Comparison of ENCODE assay signal across 17 mouse cellular contexts in genomic region chr1:39497748-39498147, GRCm38 (mm10). TPM values are rescaled to one million over a fixed set of nuclear protein-coding genes. Genes with fewer than 3 reads are reported as not detected.
A peak's percentile ranks its signal among the peaks of the same experiment; 100 is the strongest.
DNase-seq lines count a peak whose midpoint lies in the region; ATAC-seq and TF ChIP-seq lines count a peak whose summit lies in the region.
"Had no signal": no experiment of that assay in that cellular context is flagged by ENCODE, and none has a peak within 500 bp of the region (broad histone marks: within the 10 kb centered on the region; RNA-seq: fewer than 3 reads in every experiment).

No protein-coding gene starts in this region.

- no peak overlapping the region for H3K9ac ChIP-seq in MEL (ENCODE audit: control insufficient read depth, low read depth, low read length, poor library complexity, severe bottlenecking)
- H3K9ac ChIP-seq: forebrain, embryonic 15.5 days; hindbrain, embryonic 13.5 days; midbrain, embryonic 12.5 days had no signal

- TF ChIP-seq CTCF in layer of hippocampus, adult 2 months (conservative IDR thresholded peaks at IDR 0.05) = peak; percentile 49
- peak; percentile 50; the same call in 1 of the 2 replicates for TF ChIP-seq CTCF in testis, adult 2 months (IDR thresholded peaks at IDR 0.05; ENCODE audit: control insufficient read depth, insufficient read depth, insufficient replicate concordance, low read depth, low read length)
- TF ChIP-seq CTCF in MEL (IDR thresholded peaks at IDR 0.05 in 2 of 3, conservative IDR thresholded peaks at IDR 0.05 in 1 of 3; ENCODE audit: control insufficient read depth in 1 of 3, insufficient read depth in 1 of 3, low read depth in 2 of 3, low read length in 3 of 3, poor library complexity in 1 of 3, severe bottlenecking in 1 of 3) = peak; percentile 49 to 56 (median 51)

- H3K4me1 ChIP-seq in testis, adult 2 months (ENCODE audit: control insufficient read depth, insufficient read depth, low read length) = no peaks in the 10 kb centered on the region; the same call in 1 of the 2 replicates
- no peaks in the 10 kb centered on the region; a peak in 2 of 4 replicates for H3K4me1 ChIP-seq in MEL (ENCODE audit: control insufficient read depth in 1 of 2, insufficient read depth in 2 of 2, low read length in 2 of 2)
- H3K4me1 ChIP-seq: forebrain, embryonic 15.5 days; hindbrain, embryonic 13.5 days; midbrain, embryonic 12.5 days had no signal

- H3K79me2 ChIP-seq in MEL (ENCODE audit: control insufficient read depth, insufficient read depth, low read length, poor library complexity) = no peaks in the 10 kb centered on the region

- no peak for TF ChIP-seq EP300 in MEL (IDR thresholded peaks at IDR 0.05; ENCODE audit: low read depth in 1 of 2, low read length in 2 of 2)

- no peaks in the 10 kb centered on the region for H3K9me3 ChIP-seq in MEL (replicated peaks; ENCODE audit: insufficient read depth, low read length)
- H3K9me3 ChIP-seq: forebrain, embryonic 15.5 days; midbrain, embryonic 12.5 days had no signal

- peak; percentile 20 for TF ChIP-seq RAD21 in MEL (IDR thresholded peaks at IDR 0.05; ENCODE audit: low read depth, low read length)

- H3K27me3 ChIP-seq in testis, adult 2 months (ENCODE audit: control insufficient read depth, insufficient read depth, low read length) = no peaks in the 10 kb centered on the region
- H3K27me3 ChIP-seq in MEL (ENCODE audit: control insufficient read depth in 1 of 2, insufficient read depth in 2 of 2, low read length in 2 of 2) = peaks cover 2% of the 10 kb centered on the region in 2 experiments; a peak in 3 of 4 replicates
- H3K27me3 ChIP-seq: forebrain, embryonic 15.5 days; hindbrain, embryonic 13.5 days had no signal

- no peak overlapping the region for H3K27ac ChIP-seq in layer of hippocampus, adult 2 months
- no peak overlapping the region for H3K27ac ChIP-seq in testis, adult 2 months (ENCODE audit: control insufficient read depth, insufficient read depth, low read depth, low read length)
- no peak overlapping the region for H3K27ac ChIP-seq in MEL (ENCODE audit: control insufficient read depth, low read depth, low read length)
- H3K27ac ChIP-seq: forebrain, embryonic 15.5 days; hindbrain, embryonic 13.5 days; midbrain, embryonic 12.5 days had no signal

- no peaks in the 10 kb centered on the region for H3K36me3 ChIP-seq in testis, adult 2 months (ENCODE audit: control insufficient read depth, insufficient read depth, low read length)
- peaks cover 0 to 3% of the 10 kb centered on the region in 2 experiments; a peak in 2 of 4 replicates for H3K36me3 ChIP-seq in MEL (ENCODE audit: control insufficient read depth in 1 of 2, insufficient read depth in 2 of 2, low read length in 2 of 2)
- H3K36me3 ChIP-seq: forebrain, embryonic 15.5 days; hindbrain, embryonic 13.5 days; midbrain, embryonic 12.5 days had no signal

- DNase-seq in layer of hippocampus, adult 2 months (ENCODE audit: low spot score in 2 of 2) = no peak
- no peak for DNase-seq in layer of hippocampus, adult 18-20 months (ENCODE audit: low spot score in 2 of 2)
- no peak for DNase-seq in testis, postnatal 10 days (ENCODE audit: low spot score)
- DNase-seq in MEL (ENCODE audit: low read depth, low spot score) = no peak
- DNase-seq in embryo, embryonic 10 days (ENCODE audit: low spot score) = no peak
- DNase-seq: adrenal gland, postnatal 10 days; cerebellum, postnatal 14 days; kidney, adult 18-20 months; lung, postnatal 36 days; right cerebral cortex, adult 18-20 months had no signal

- no peak for TF ChIP-seq POLR2A in testis, adult 2 months (IDR thresholded peaks at IDR 0.05; ENCODE audit: control insufficient read depth, low read depth, low read length)
- TF ChIP-seq POLR2A in MEL (IDR thresholded peaks at IDR 0.05; ENCODE audit: control insufficient read depth in 1 of 2, insufficient read depth in 1 of 2, low read depth in 1 of 2, low read length in 2 of 2, poor library complexity in 1 of 2) = no peak

- no peak overlapping the region for H3K4me3 ChIP-seq in layer of hippocampus, adult 2 months
- H3K4me3 ChIP-seq in testis, adult 2 months (ENCODE audit: control insufficient read depth, low read depth, low read length) = no peak overlapping the region
- H3K4me3 ChIP-seq in MEL (ENCODE audit: control insufficient read depth in 1 of 2, insufficient read depth in 1 of 2, low read depth in 2 of 2, low read length in 2 of 2) = no peak overlapping the region
- H3K4me3 ChIP-seq: erythroblast, embryonic 14.5 days; forebrain, embryonic 15.5 days; hindbrain, embryonic 13.5 days; midbrain, embryonic 12.5 days; myocyte had no signal

- ATAC-seq in frontal cortex, adult (ENCODE audit: low TSS enrichment) = no peak
- ATAC-seq: forebrain, embryonic 15.5 days had no signal

TF ChIP-seq in MEL, 35 proteins besides CTCF, POLR2A, EP300 and RAD21:
- TF ChIP-seq NELFE (IDR thresholded peaks at IDR 0.05; ENCODE audit: low read depth, low read length) = no peak
- peak; percentile 31; the same call in 1 of the 2 replicates for TF ChIP-seq ZC3H11A (IDR thresholded peaks at IDR 0.05; ENCODE audit: low read depth, low read length)
- peak; percentile 59 for TF ChIP-seq SMC3 (IDR thresholded peaks at IDR 0.05; ENCODE audit: low read depth, low read length)
TF ChIP-seq in MEL: peak in this region for 2.

RNA-seq across cellular contexts. Expression of gene Tbc1d8, which starts 19.2 kb away (rescaled TPM):
- 10 to 100 TPM; 10.6 to 14.3 TPM for total RNA-seq in layer of hippocampus, adult 2 months (2021)
- total RNA-seq in layer of hippocampus, adult 18-20 months (2021) = 10 to 100 TPM in 1 of 2 experiments, 1 to 10 TPM in 1; 8.8 to 12.4 TPM
- 8.8 and 10.0 TPM in 2 replicates for polyA plus RNA-seq in testis, adult 2 months (2012; rRNA removed)
- 1.5 TPM in 2 replicates for total RNA-seq in MEL (2012; rRNA removed)
- polyA plus RNA-seq in MEL (2012; ENCODE audit: insufficient read depth in 1 of 2, insufficient read length in 2 of 2, low read depth in 1 of 2, low replicate concordance in 2 of 2, missing spikeins in 1 of 2) = 1 to 10 TPM in 1 of 2 experiments, not detected in 1; 2.4 TPM

RNA-seq across cellular contexts. Expression of gene Cnot11, which starts 37.0 kb away (rescaled TPM):
- total RNA-seq in layer of hippocampus, adult 2 months (2021) = 10 to 100 TPM; 23.3 to 24.2 TPM
- total RNA-seq in layer of hippocampus, adult 18-20 months (2021) = 10 to 100 TPM; 22.7 to 22.9 TPM
- polyA plus RNA-seq in testis, adult 2 months (2012; rRNA removed) = 9.2 and 10.9 TPM in 2 replicates
- total RNA-seq in MEL (2012; rRNA removed) = 20.0 and 21.1 TPM in 2 replicates
- polyA plus RNA-seq in MEL (2012; ENCODE audit: insufficient read depth in 1 of 2, insufficient read length in 2 of 2, low read depth in 1 of 2, low replicate concordance in 2 of 2, missing spikeins in 1 of 2) = 10 to 100 TPM; 37.9 to 46.0 TPM
